Mouse (Mus musculus) ES-E14 (cell line): ENCODE measurements around the gene Rab1a.

Experiments
- CHD2 ChIP-seq: IDR thresholded peaks from 2 replicates; pipeline ENCODE4 v1.6.1; 2014; ENCODE audit warnings: mild to moderate bottlenecking, low read depth, low read length, inconsistent platforms
- MAFK ChIP-seq: IDR thresholded peaks from 2 replicates; pipeline ENCODE4 v1.6.1; 2014; ENCODE audit warnings: mild to moderate bottlenecking, low read depth, low read length, inconsistent platforms; ENCODE audit not compliant: insufficient read depth
- ZC3H11A ChIP-seq: IDR thresholded peaks from 2 replicates; pipeline ENCODE4 v1.6.1; 2012; ENCODE audit warnings: low read depth, mild to moderate bottlenecking, inconsistent platforms, low read length, borderline replicate concordance
- ZNF384 ChIP-seq: IDR thresholded peaks from 2 replicates; pipeline ENCODE4 v1.6.1; 2012; ENCODE audit warnings: low read depth, low read length, inconsistent platforms

- no peak for TF ChIP-seq ZNF384
- 0 out of 2 replicates have a peak, but pooled peaks have one; percentile 23 for TF ChIP-seq MAFK
- TF ChIP-seq ZC3H11A, result no peak
- TF ChIP-seq CHD2, result no peak
Measured at GRCm38 (mm10) chr11:20246616-20247015, 45.4 kb downstream of the Rab1a start.
